Mouse (Mus musculus): Measurements from ENCODE around the gene Rpusd4.

- TF ChIP-seq GATA1 (IDR thresholded peaks at IDR 0.05; ENCODE audit: borderline replicate concordance, low read length) (no peak), FLI1 (IDR thresholded peaks at IDR 0.05; ENCODE audit: low read length) (no peak)
Observed at GRCm38 (mm10) chr9:35282851-35283200, 15.2 kb downstream of the Rpusd4 start.

All from megakaryocyte, embryonic 14.5 days (primary cell).